8 mouse cellular contexts compared by ENCODE assay signal in the genomic region with DNA sequence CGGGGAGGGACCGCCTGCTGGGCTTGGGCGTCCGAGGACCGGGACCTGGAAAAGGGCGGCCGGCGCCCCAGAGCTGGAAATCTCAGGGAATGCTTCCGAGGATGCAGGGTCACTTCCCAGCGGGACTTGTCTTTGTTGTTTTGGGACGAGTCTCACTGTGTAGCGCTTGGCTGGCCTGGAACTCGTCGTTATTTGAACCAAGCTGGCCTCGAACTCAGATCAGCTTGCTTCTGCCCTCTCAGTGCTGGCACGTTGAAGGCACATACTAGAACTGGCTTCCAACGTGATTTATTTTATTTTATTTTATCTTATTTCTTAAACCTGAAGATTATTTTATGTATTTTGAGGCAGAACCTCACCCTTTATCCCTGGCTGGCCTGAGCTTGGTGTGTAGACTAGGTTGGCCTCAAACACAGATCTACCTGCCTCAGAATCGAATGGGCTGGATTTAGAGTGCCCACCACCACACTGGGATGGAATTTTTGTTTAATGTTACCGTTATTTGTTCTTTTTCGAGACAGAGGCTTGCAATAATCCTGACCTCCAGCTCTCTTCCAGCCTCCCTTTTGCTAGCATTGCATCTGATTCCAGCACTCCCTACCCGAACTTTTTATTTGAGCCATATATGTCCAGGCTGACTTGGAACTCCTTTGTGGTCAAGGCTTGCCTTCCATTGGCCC. TPM values are rescaled to one million over a fixed set of nuclear protein-coding genes. Genes with fewer than 3 reads are reported as not detected.
DNase-seq lines count a peak whose midpoint lies in the region; ATAC-seq lines count a peak whose summit lies in the region.

No protein-coding gene starts in this region.

- ATAC-seq in neural tube, embryonic 11.5 days (ENCODE audit: insufficient read depth, low FRiP score, low TSS enrichment): peak; percentile 40
- 0 out of 2 replicates have a peak, but pooled peaks have one; percentile 5 for ATAC-seq in embryonic facial prominence, embryonic 15.5 days (ENCODE audit: insufficient number of reproducible peaks, low FRiP score, low TSS enrichment, low read depth)

- no peaks in the 10 kb centered on the region for H3K36me3 ChIP-seq in neural tube, embryonic 11.5 days (ENCODE audit: control insufficient read depth, insufficient read depth, low read length)
- 0 out of 2 replicates have a peak, but pooled peaks cover 5% of the 10 kb centered on the region for H3K36me3 ChIP-seq in embryonic facial prominence, embryonic 15.5 days
- H3K36me3 ChIP-seq in limb, embryonic 10.5 days: peaks cover 36% of the 10 kb centered on the region
- peaks cover 2% of the 10 kb centered on the region; the same call in 1 of the 2 replicates for H3K36me3 ChIP-seq in splenic B cell, adult 2 months (ENCODE audit: control insufficient read depth, insufficient read depth, low read length, poor library complexity, severe bottlenecking)

- 4% methylated on average over 21 of the region's 21 CpGs for WGBS in neural tube, embryonic 11.5 days
- 3% methylated on average over 21 of the region's 21 CpGs for WGBS in embryonic facial prominence, embryonic 15.5 days
- 6% methylated on average over 21 of the region's 21 CpGs for WGBS in limb, embryonic 10.5 days

- H3K4me3 ChIP-seq in neural tube, embryonic 11.5 days (ENCODE audit: low read depth, low read length): peak overlapping the region; percentile 91
- peak overlapping the region; percentile 92 for H3K4me3 ChIP-seq in embryonic facial prominence, embryonic 15.5 days (replicated peaks)
- peak overlapping the region; percentile 97 for H3K4me3 ChIP-seq in limb, embryonic 10.5 days

- H3K9ac ChIP-seq in neural tube, embryonic 11.5 days (ENCODE audit: low read length): peak overlapping the region; percentile 93
- H3K9ac ChIP-seq in embryonic facial prominence, embryonic 15.5 days: peak overlapping the region; percentile 85

- no peaks in the 10 kb centered on the region for H3K9me3 ChIP-seq in neural tube, embryonic 11.5 days (ENCODE audit: control insufficient read depth, low read length)
- no peaks in the 10 kb centered on the region for H3K9me3 ChIP-seq in embryonic facial prominence, embryonic 15.5 days (replicated peaks)
- H3K9me3 ChIP-seq in limb, embryonic 10.5 days (replicated peaks): no peaks in the 10 kb centered on the region

- H3K4me1 ChIP-seq in neural tube, embryonic 11.5 days (ENCODE audit: control insufficient read depth, insufficient read depth, low read length): peaks cover 8% of the 10 kb centered on the region; the same call in 1 of the 2 replicates
- H3K4me1 ChIP-seq in embryonic facial prominence, embryonic 15.5 days: peaks cover 22% of the 10 kb centered on the region
- H3K4me1 ChIP-seq in limb, embryonic 10.5 days: peaks cover 20% of the 10 kb centered on the region

- no peak for DNase-seq in neural tube, embryonic 11.5 days (ENCODE audit: low spot score)
- DNase-seq in neural tube, embryonic 10.5 days (ENCODE audit: extremely low spot score, low spot score): no peak
- no peak for DNase-seq in limb, embryonic 10.5 days (ENCODE audit: low spot score)
- peak; percentile 17 for DNase-seq in splenic B cell, adult 2 months (ENCODE audit: low read depth, low spot score)
- no peak for DNase-seq in gastrocnemius, adult 18-20 months (ENCODE audit: low spot score)
- DNase-seq in urinary bladder, postnatal 36 days (ENCODE audit: low spot score in 2 of 2): no peak
- no peak for DNase-seq in layer of hippocampus, adult 9-10 months (ENCODE audit: low spot score)

- H3K27me3 ChIP-seq in neural tube, embryonic 11.5 days (ENCODE audit: control insufficient read depth, insufficient read depth, low read length): no peaks in the 10 kb centered on the region
- H3K27me3 ChIP-seq in embryonic facial prominence, embryonic 15.5 days: no peaks in the 10 kb centered on the region
- no peaks in the 10 kb centered on the region for H3K27me3 ChIP-seq in limb, embryonic 10.5 days (ENCODE audit: low read depth, poor library complexity, severe bottlenecking)
- no peaks in the 10 kb centered on the region for H3K27me3 ChIP-seq in splenic B cell, adult 2 months (ENCODE audit: control insufficient read depth, insufficient read depth, low read length, poor library complexity, severe bottlenecking)

- H3K4me2 ChIP-seq in neural tube, embryonic 11.5 days (ENCODE audit: low read depth): peak overlapping the region; percentile 81
- peak overlapping the region; percentile 69 for H3K4me2 ChIP-seq in embryonic facial prominence, embryonic 15.5 days (replicated peaks)

- peak overlapping the region; percentile 89 for H3K27ac ChIP-seq in neural tube, embryonic 11.5 days (ENCODE audit: low read depth, low read length)
- peak overlapping the region; percentile 92 for H3K27ac ChIP-seq in embryonic facial prominence, embryonic 15.5 days (replicated peaks)
- H3K27ac ChIP-seq in limb, embryonic 10.5 days: peak overlapping the region; percentile 95

RNA-seq across cellular contexts. Expression of gene Tdp2, which starts 0.8 kb away (rescaled TPM):
- 62.8 and 66.7 TPM in 2 replicates for polyA plus RNA-seq in neural tube, embryonic 11.5 days (2014; fragmentation: Nextera tagmentation; extraction: Ambion mirVana)
- polyA plus RNA-seq in embryonic facial prominence, embryonic 15.5 days (2015; fragmentation: Nextera tagmentation; extraction: Ambion mirVana): 48.0 and 49.4 TPM in 2 replicates
- 74.4 and 74.5 TPM in 2 replicates for polyA plus RNA-seq in limb, embryonic 10.5 days (2016; fragmentation: Nextera tagmentation; extraction: Ambion mirVana)
- total RNA-seq in gastrocnemius, adult 18-20 months (2021): 1 to 10 TPM; 7.7 to 8.2 TPM

RNA-seq across cellular contexts. Expression of gene Acot13, which starts 0.9 kb away (rescaled TPM):
- 48.5 and 55.1 TPM in 2 replicates for polyA plus RNA-seq in neural tube, embryonic 11.5 days (2014; fragmentation: Nextera tagmentation; extraction: Ambion mirVana)
- polyA plus RNA-seq in embryonic facial prominence, embryonic 15.5 days (2015; fragmentation: Nextera tagmentation; extraction: Ambion mirVana): 74.7 and 75.0 TPM in 2 replicates
- polyA plus RNA-seq in limb, embryonic 10.5 days (2016; fragmentation: Nextera tagmentation; extraction: Ambion mirVana): 61.4 and 64.2 TPM in 2 replicates
- 100 to 1,000 TPM; 153 TPM for total RNA-seq in gastrocnemius, adult 18-20 months (2021)

RNA-seq across cellular contexts. Expression of gene D130043K22Rik, which starts 12.7 kb away (rescaled TPM):
- 0.53 and 1.2 TPM in 2 replicates for polyA plus RNA-seq in neural tube, embryonic 11.5 days (2014; fragmentation: Nextera tagmentation; extraction: Ambion mirVana)
- 0.88 and 1.3 TPM in 2 replicates for polyA plus RNA-seq in embryonic facial prominence, embryonic 15.5 days (2015; fragmentation: Nextera tagmentation; extraction: Ambion mirVana)
- 0.09 TPM in 1 of 2 replicates, not detected in the other for polyA plus RNA-seq in limb, embryonic 10.5 days (2016; fragmentation: Nextera tagmentation; extraction: Ambion mirVana)
- total RNA-seq in gastrocnemius, adult 18-20 months (2021): not detected

RNA-seq across cellular contexts. Expression of gene BC005537, which starts 30.8 kb away (rescaled TPM):
- 18.8 and 22.0 TPM in 2 replicates for polyA plus RNA-seq in neural tube, embryonic 11.5 days (2014; fragmentation: Nextera tagmentation; extraction: Ambion mirVana)
- 14.4 and 16.0 TPM in 2 replicates for polyA plus RNA-seq in embryonic facial prominence, embryonic 15.5 days (2015; fragmentation: Nextera tagmentation; extraction: Ambion mirVana)
- 10.0 and 12.5 TPM in 2 replicates for polyA plus RNA-seq in limb, embryonic 10.5 days (2016; fragmentation: Nextera tagmentation; extraction: Ambion mirVana)
- 10 to 100 TPM; 46.5 to 55.2 TPM for total RNA-seq in gastrocnemius, adult 18-20 months (2021)
